Mouse (Mus musculus) left cerebral cortex, adult 11 months (tissue): ENCODE measurements around the gene Nqo2.
A peak's percentile ranks its signal among the peaks of the same experiment; 100 is the strongest.

ENCODE experiments used
- DNase-seq: peaks from one replicate; pipeline ENCODE4 v3.0.0; 2022; ENCODE audit warnings: low spot score

Gene Nqo2

DNA sequence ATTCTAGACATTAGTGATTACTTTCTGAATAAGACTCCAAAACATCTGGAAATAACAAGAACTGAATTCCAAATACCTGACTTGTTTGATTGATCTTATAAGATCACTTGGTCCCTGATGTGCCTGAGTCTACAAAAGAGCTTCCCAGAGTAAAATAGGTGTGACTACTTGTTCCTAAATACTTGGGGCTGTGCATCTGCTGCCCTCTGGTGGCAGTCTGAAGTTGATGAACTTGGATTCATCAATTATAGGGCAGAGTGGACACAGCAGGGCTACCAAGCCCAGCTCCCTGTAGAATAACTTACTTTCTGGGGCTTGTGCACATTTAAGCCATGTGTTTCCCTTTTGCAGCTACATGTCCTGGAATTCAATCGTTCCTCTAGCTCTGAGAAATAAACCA, 30.7 kb downstream of the Nqo2 start:
- DNase-seq = peak; percentile 32

DNA sequence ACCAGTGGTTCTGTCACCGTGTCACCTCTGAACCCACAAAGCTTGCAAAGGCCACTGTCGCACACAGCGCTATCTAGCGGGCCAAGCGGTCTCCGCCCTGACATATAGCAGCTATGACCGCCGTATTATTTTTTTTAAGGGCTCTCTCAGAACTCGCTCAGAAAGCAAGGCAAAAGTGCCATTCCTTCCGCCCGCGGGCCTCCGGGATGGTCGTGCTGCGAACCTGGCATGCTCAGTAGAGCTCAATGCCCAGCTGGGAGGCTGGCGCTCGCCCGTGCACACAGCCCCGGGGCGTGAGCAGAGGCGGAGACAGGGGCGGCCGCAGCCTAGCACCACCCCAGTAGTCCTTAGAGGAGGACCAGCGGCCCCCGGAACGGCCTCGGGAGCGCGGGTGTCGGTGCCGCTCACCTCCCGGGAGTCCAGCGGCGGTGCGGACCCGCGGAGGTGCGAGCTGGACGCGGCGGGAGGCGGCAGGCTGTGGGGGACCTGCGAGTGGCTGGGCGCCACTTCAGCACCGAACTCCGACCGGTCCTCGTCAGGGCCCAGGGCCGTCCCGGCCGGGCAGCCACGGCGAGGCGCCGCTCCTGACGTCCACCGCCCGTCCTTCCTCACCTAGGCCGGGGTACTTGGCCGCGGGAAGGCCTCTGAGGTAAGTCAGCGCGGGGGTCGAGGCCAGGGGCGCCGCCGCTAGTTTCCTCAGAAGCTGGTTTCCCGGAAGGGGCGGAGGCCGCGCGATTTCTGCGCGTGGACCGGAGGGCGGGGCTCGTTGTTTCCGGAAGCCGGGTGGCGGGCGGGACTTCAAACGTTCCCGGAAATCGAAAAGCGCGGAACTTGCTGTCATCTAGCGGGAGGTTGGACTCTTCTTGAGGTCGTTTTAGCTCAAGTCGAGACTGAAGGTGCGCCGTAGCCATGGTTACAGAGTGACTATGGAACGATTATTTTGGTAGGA, 37.8 kb downstream of the Nqo2 start, which contains the start of the genes Ripk1 and Serpinb6a:
Gene Ripk1, plus strand, starts transcription at position 306 of the 949 bp plus-strand sequence.
Gene Serpinb6a, minus strand, starts transcription at position 737 of the 949 bp plus-strand sequence.
- DNase-seq = peak; percentile 81

DNA sequence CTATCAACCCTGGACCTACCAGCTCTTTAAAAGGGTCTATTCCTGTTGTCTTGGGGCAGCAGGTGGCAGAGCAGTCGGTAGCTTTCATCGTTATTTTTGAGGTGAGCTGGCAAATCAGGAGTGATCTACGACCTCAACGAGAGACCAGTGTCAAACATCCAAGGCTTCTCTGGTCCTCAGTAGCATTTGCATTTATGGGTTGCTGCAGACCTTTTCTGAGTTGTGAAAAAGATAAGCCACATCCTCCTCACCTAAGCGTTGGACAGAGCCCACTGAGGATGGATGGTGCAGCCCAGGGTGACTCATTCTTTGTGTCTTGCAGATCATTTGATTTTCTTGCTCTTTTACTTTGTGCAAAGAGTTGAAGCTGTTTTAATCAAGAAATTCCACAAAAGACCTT, 38.6 kb downstream of the Nqo2 start:
- no peak for DNase-seq

GRCm38 (mm10) chr13:34007234-34007633, 42.7 kb downstream of the Nqo2 start:
- no peak for DNase-seq

DNA sequence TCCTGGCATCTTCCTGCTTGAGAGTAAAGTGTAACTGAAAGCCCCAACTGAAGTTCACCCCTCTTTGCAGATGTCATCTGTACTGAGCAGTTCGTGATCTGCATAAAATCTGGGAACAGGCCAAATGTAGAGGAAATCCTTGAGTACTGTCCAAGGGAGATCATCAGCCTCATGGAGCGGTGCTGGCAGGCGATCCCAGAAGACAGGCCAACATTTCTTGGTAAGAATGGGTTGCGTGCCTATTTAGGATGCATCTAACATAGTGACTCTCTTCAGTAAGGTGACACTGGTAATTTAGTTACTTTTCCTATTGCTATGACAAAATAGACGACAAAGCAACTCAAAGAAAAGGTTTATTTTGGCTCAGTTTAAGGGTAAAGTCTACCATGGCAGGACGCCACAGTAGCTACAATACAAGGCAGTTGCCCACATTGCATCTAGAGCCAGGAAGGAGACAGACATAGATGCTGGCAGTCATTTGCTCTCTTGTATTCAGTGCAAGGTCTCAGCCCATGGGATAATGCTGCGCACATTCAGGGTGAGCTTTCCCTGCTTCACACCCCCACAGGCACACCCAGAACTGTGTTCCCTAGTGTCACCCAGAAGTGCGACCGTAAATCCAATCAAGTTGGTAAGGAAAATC, 52.6 kb downstream of the Nqo2 start:
- DNase-seq = no peak

- DNase-seq = no peak
These were observed 54.0 kb downstream of the Nqo2 start for GRCm38 (mm10) chr13:34018521-34018920.

DNA sequence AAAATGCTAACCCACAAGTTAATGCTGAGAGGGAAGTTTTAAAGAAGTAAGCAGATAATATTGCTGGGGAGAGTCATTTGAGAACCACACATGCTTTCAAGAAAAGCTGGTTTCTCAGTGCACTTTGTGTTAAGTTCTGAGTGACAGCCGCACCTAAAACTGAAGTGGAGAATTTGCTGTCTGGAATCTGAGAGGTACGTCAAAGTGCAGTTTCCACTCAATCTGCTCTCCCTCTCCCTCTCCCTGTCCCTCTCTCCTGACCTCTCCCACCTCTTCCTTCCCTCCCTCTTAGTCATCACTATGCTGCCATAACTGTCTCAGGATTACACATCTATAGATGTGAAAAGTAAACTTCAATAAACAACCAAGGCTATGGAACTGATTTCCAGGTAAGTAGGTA, 57.5 kb downstream of the Nqo2 start:
- no peak for DNase-seq

DNA sequence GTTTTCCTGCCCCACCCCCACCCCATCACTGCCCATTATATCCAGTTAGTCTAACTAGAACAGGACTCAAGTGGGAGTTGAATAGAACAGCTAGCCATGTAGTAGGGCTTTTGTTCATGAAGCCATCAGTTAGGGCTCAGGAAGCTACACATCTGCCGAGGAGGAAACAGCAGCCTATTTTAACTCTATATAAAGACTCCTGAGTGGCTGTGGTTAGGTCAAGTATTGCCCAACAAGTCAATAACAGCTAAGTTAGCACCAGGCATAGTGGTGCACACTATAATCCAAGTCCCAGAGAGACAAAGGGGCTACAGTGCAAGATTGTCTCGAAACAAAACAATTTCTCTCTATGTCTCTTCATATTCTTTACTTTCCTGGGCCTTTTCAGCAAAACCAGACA, 67.6 kb downstream of the Nqo2 start:
- no peak for DNase-seq

DNA sequence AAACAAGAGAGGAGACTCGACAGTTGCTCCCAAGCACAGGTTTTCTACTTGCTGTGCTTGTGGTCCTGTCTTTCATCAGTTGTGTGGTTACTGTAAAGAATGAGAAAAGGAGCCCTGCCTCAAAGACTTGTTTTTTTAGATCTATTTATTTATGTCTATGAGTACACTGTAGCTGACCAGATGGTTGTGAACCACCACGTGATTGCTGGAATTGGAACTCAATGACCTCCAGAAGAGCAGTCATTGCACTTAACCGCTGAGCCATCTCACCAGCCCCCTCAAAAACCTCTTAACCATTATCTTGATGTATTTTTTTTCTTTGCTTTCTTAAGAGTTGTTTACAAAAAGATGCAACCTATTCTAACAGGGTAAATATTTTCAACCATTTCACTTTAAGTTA, 70.9 kb downstream of the Nqo2 start:
- DNase-seq = no peak

- DNase-seq = no peak
These were observed 72.2 kb downstream of the Nqo2 start for GRCm38 (mm10) chr13:34036726-34037125.

- DNase-seq = peak; percentile 89
These were observed 72.9 kb downstream of the Nqo2 start, which contains the start of gene Bphl for GRCm38 (mm10) chr13:34037172-34038055. Bphl (plus strand) TSS chr13:34037597.

DNA sequence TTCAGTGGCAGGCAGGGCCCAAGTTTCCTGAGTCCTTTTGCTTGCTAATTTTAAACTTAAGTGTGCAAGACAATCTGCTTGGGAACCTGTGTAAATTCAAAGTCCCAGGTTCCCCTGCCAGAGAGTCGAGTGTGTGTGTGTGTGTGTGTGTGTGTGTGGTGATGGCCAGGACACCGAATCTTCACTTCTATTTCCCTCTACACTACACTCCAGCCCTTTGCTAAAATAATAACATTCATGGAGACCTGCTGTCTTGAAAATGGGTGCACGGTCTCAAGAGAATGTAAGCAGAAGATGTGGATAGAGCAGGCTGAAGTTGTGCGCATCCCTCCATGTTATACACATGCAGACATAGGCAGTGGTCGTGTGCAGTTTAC, 73.6 kb downstream of the Nqo2 start:
- DNase-seq = no peak
